Mouse (Mus musculus) stomach, embryonic 16.5 days (tissue): Measurements from ENCODE around the gene Tppp3. TPM values are rescaled to one million over a fixed set of nuclear protein-coding genes. Genes with fewer than 3 reads are reported as not detected.

ENCODE experiments used
- ATAC-seq: fragments of 200-750 bp; cut with Nextera tagmentation; 2 replicates; pipeline ENCODE4 v1.8.0; 2017; ENCODE audit warnings: moderate number of reproducible peaks, moderate TSS enrichment; ENCODE audit not compliant: insufficient read depth, low FRiP score
- H3K27ac ChIP-seq: fragments of 300-500 bp; sonication (generic); 2 replicates; pipeline ENCODE4 v1.5.1; 2014; ENCODE audit warnings: low read length
- H3K27me3 ChIP-seq: fragments of 300-500 bp; sonication (generic); 2 replicates; pipeline ENCODE4 v1.6.1; 2014; ENCODE audit warnings: low read length, control low read depth, mixed read lengths; ENCODE audit not compliant: control insufficient read depth, insufficient read depth
- H3K36me3 ChIP-seq: fragments of 300-500 bp; sonication (generic); 2 replicates; pipeline ENCODE4 v1.6.1; 2014; ENCODE audit warnings: low read length; ENCODE audit not compliant: control insufficient read depth, insufficient read depth
- H3K4me1 ChIP-seq: fragments of 300-500 bp; sonication (generic); 2 replicates; pipeline ENCODE4 v1.6.1; 2014; ENCODE audit warnings: low read length, control low read depth, mixed read lengths; ENCODE audit not compliant: control insufficient read depth, insufficient read depth
- H3K4me2 ChIP-seq: fragments of 300-500 bp; sonication (generic); 2 replicates; pipeline ENCODE4 v1.6.1; 2014; ENCODE audit warnings: low read depth, low read length, mixed read lengths
- H3K4me3 ChIP-seq: fragments of 300-500 bp; sonication (generic); replicated peaks from 2 replicates; pipeline ENCODE4 v1.5.1; 2014; ENCODE audit warnings: mild to moderate bottlenecking, low read length
- H3K9ac ChIP-seq: fragments of 300-500 bp; sonication (generic); 2 replicates; pipeline ENCODE4 v1.6.1; 2014; ENCODE audit warnings: low read length
- H3K9me3 ChIP-seq: fragments of 300-500 bp; sonication (generic); replicated peaks from 2 replicates; pipeline ENCODE4 v1.6.1; 2016; ENCODE audit warnings: low read length, control low read depth; ENCODE audit not compliant: control insufficient read depth
- WGBS: fragments of 180-500 bp; shearing (Covaris S2); extraction: QIAGEN DNeasy Blood & Tissue Kit; methylation state at CpG from one replicate; pipeline ENCODE4 v1.1.7; 2014; 5-methylcytosine and 5-hydroxymethylcytosine counted together
- polyA plus RNA-seq: library from polyadenylated mRNA; unstranded; fragments of >200 nt; fragmentation: Nextera tagmentation; extraction: Ambion mirVana; gene quantifications from 2 replicates; pipeline ENCODE4 v1.2.1, GENCODE M21; 2015

Tppp3 gene
- polyA plus RNA-seq, 1 experiment from 2014 or later, result 79.3 TPM

- Histone ChIP-seq H3K9ac (peak overlapping the region; percentile 40; the same call in 1 of the 2 replicates), H3K4me3 (no peak overlapping the region), H3K4me2 (no peak overlapping the region), H3K27ac (peak overlapping the region; percentile 73), H3K36me3 (no peaks in the 10 kb centered on the region), H3K4me1 (peaks cover 15% of the 10 kb centered on the region), H3K9me3 (no peaks in the 10 kb centered on the region), H3K27me3 (no peaks in the 10 kb centered on the region)
- WGBS, result 74% methylated on average over 3 of the region's 3 CpGs
- ATAC-seq, result no peak
Measured at GRCm38 (mm10) chr8:105494566-105494965, 23.2 kb upstream of the Tppp3 start.

GRCm38 (mm10) chr8:105493495-105493894 is 22.2 kb upstream of the Tppp3 start:
- no peak overlapping the region for H3K27ac ChIP-seq
- 31% methylated on average over 3 of the region's 3 CpGs for WGBS
- ATAC-seq, result no peak
- H3K4me3 ChIP-seq, result no peak overlapping the region
- H3K4me1 ChIP-seq, result peaks cover 15% of the 10 kb centered on the region
- no peaks in the 10 kb centered on the region for H3K36me3 ChIP-seq
- no peaks in the 10 kb centered on the region for H3K9me3 ChIP-seq
- H3K9ac ChIP-seq, result no peak overlapping the region
- no peaks in the 10 kb centered on the region for H3K27me3 ChIP-seq
- H3K4me2 ChIP-seq, result no peak overlapping the region

GRCm38 (mm10) chr8:105489281-105489680 is 18.0 kb upstream of the Tppp3 start:
- no peaks in the 10 kb centered on the region for H3K4me1 ChIP-seq
- no peaks in the 10 kb centered on the region for H3K27me3 ChIP-seq
- no peak for ATAC-seq
- no peaks in the 10 kb centered on the region for H3K9me3 ChIP-seq
- no peak overlapping the region for H3K4me2 ChIP-seq
- no peak overlapping the region for H3K9ac ChIP-seq
- H3K4me3 ChIP-seq, result no peak overlapping the region
- no peak overlapping the region for H3K27ac ChIP-seq
- 29% methylated on average over 1 of the region's 1 CpGs for WGBS
- 0 out of 2 replicates have a peak, but pooled peaks cover 3% of the 10 kb centered on the region for H3K36me3 ChIP-seq

- Histone ChIP-seq H3K9ac (no peak overlapping the region), H3K27me3 (no peaks in the 10 kb centered on the region), H3K4me3 (no peak overlapping the region), H3K9me3 (no peaks in the 10 kb centered on the region), H3K27ac (no peak overlapping the region), H3K4me1 (no peaks in the 10 kb centered on the region), H3K36me3 (0 out of 2 replicates have a peak, but pooled peaks cover 3% of the 10 kb centered on the region), H3K4me2 (no peak overlapping the region)
- no peak for ATAC-seq
- 55% methylated on average over 3 of the region's 3 CpGs for WGBS
Measured at GRCm38 (mm10) chr8:105488082-105488481, 16.8 kb upstream of the Tppp3 start.

GRCm38 (mm10) chr8:105484392-105484791 is 13.1 kb upstream of the Tppp3 start:
- H3K36me3 ChIP-seq, result 0 out of 2 replicates have a peak, but pooled peaks cover 3% of the 10 kb centered on the region
- 36% methylated on average over 2 of the region's 2 CpGs for WGBS
- ATAC-seq, result no peak
- H3K4me1 ChIP-seq, result peaks cover 3% of the 10 kb centered on the region; the same call in 1 of the 2 replicates
- H3K4me3 ChIP-seq, result no peak overlapping the region
- no peak overlapping the region for H3K4me2 ChIP-seq
- no peak overlapping the region for H3K27ac ChIP-seq
- H3K9me3 ChIP-seq, result no peaks in the 10 kb centered on the region
- no peak overlapping the region for H3K9ac ChIP-seq
- H3K27me3 ChIP-seq, result no peaks in the 10 kb centered on the region

DNA sequence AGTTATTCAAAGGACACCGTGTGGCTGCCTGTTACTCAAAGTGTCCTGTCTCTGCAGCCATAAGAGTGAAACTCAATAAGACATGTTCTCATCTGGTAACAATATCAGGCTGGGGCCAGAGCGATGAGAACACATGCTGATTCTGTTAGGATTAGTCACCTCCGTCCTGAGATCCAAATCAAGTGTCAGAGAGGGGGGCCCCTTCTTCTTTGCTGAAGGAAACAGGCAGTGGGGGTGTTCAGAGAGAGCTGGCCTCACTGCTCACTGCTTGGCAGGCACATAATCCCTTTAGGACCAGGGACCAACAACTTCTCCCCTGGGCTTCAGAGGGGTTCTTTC is 12.7 kb upstream of the Tppp3 start:
- Histone ChIP-seq H3K4me1 (peaks cover 3% of the 10 kb centered on the region; the same call in 1 of the 2 replicates), H3K4me3 (no peak overlapping the region), H3K27ac (no peak overlapping the region), H3K9me3 (no peaks in the 10 kb centered on the region), H3K9ac (no peak overlapping the region), H3K36me3 (0 out of 2 replicates have a peak, but pooled peaks cover 3% of the 10 kb centered on the region), H3K27me3 (no peaks in the 10 kb centered on the region), H3K4me2 (no peak overlapping the region)
- WGBS, result 70% methylated on average over 3 of the region's 3 CpGs
- ATAC-seq, result 0 out of 2 replicates have a peak, but pooled peaks have one; percentile 14

GRCm38 (mm10) chr8:105483212-105484029 is 12.1 kb upstream of the Tppp3 start:
- Histone ChIP-seq H3K9ac (no peak overlapping the region), H3K36me3 (0 out of 2 replicates have a peak, but pooled peaks cover 3% of the 10 kb centered on the region), H3K9me3 (no peaks in the 10 kb centered on the region), H3K4me3 (no peak overlapping the region), H3K4me1 (peaks cover 3% of the 10 kb centered on the region; the same call in 1 of the 2 replicates), H3K27me3 (no peaks in the 10 kb centered on the region), H3K27ac (no peak overlapping the region), H3K4me2 (no peak overlapping the region)
- ATAC-seq, result peak; percentile 26; the same call in 1 of the 2 replicates
- WGBS, result 40% methylated on average over 14 of the region's 14 CpGs

DNA sequence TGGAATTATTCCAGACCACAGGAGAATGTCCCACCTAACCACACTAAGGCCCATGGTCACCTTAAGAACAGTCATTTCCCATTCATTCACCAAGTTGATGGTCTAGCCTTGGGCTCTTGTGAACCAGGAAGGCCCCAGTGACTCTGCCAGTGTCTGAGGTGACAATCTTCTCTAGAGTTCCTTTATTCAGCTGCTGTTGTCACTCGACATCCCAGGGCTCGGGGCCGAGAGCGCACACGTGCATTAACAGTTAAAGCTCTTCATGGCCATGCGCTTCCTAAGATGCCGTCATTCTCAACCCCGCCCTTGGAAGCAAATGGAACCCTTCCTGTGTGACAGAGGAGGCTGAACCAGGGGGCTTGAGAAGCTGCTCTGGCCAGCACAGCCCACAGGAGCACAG is 10.8 kb upstream of the Tppp3 start:
- Histone ChIP-seq H3K9me3 (no peaks in the 10 kb centered on the region), H3K4me2 (no peak overlapping the region), H3K27ac (no peak overlapping the region), H3K27me3 (no peaks in the 10 kb centered on the region), H3K36me3 (0 out of 2 replicates have a peak, but pooled peaks cover 3% of the 10 kb centered on the region), H3K4me1 (peaks cover 3% of the 10 kb centered on the region; the same call in 1 of the 2 replicates), H3K9ac (no peak overlapping the region), H3K4me3 (no peak overlapping the region)
- no peak for ATAC-seq
- 74% methylated on average over 8 of the region's 8 CpGs for WGBS

DNA sequence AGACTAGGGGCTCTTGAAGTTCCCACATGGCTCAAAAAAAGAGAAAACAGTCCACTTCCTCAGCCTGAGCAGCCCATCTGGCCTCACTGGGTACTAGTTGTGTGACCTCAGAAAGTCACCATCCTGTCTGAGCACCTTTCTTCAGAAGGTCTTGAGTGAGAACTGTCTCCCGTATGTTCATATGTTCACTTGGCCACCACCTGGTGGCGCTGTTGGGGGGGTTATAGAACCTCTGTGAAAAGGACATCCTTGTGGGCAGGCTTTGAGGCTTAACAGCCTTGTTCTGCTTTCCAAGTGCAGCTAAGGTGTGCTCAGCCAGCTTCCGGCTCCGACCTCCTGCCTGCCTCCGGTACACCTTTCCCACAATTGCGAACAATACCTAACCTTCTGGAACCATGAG is 10.1 kb upstream of the Tppp3 start:
- no peaks in the 10 kb centered on the region for H3K9me3 ChIP-seq
- no peak for ATAC-seq
- 74% methylated on average over 6 of the region's 6 CpGs for WGBS
- H3K4me2 ChIP-seq, result no peak overlapping the region
- no peak overlapping the region for H3K27ac ChIP-seq
- peaks cover 3% of the 10 kb centered on the region; the same call in 1 of the 2 replicates for H3K4me1 ChIP-seq
- no peak overlapping the region for H3K4me3 ChIP-seq
- H3K36me3 ChIP-seq, result 0 out of 2 replicates have a peak, but pooled peaks cover 3% of the 10 kb centered on the region
- H3K9ac ChIP-seq, result no peak overlapping the region
- no peaks in the 10 kb centered on the region for H3K27me3 ChIP-seq
